ENCODE assay signal across 29 mouse cellular contexts in genomic region chr10:18394270-18394669, GRCm38 (mm10).
DNase-seq lines count a peak whose midpoint lies in the region; ATAC-seq and TF ChIP-seq lines count a peak whose summit lies in the region.
"Had no signal": no experiment of that assay in that cellular context is flagged by ENCODE, and none has a peak within 500 bp of the region (broad histone marks: within the 10 kb centered on the region; RNA-seq: fewer than 3 reads in every experiment).

No protein-coding gene starts in this region.

- DNase-seq in hindbrain, embryonic 10.5 days (ENCODE audit: low spot score), result no peak
- no peak for DNase-seq in hindbrain, embryonic 11.5 days (ENCODE audit: low spot score)
- DNase-seq in 416B (ENCODE audit: low read depth), result peak; percentile 55
- DNase-seq in MEL (ENCODE audit: low read depth, low spot score), result peak; percentile 10
- no peak for DNase-seq in midbrain, postnatal 0 days (ENCODE audit: low spot score)
- no peak for DNase-seq in thymus, postnatal 4 days
- DNase-seq: adrenal gland, postnatal 10 days; adrenal gland, postnatal 36 days; cerebellum, adult 11 months; cerebellum, adult 2 months; cerebellum, adult 9-11 months; cerebellum, postnatal 25 days; gastrocnemius, adult 2 months; gastrocnemius, postnatal 25 days; heart, adult 2 months; heart, postnatal 14 days; heart, postnatal 4 days had no signal

- TF ChIP-seq CTCF in MEL (IDR thresholded peaks at IDR 0.05 in 2 of 3, conservative IDR thresholded peaks at IDR 0.05 in 1 of 3; ENCODE audit: control insufficient read depth in 1 of 3, insufficient read depth in 1 of 3, low read depth in 2 of 3, low read length in 3 of 3, poor library complexity in 1 of 3, severe bottlenecking in 1 of 3), result no peak
- TF ChIP-seq CTCF in small intestine, adult 2 months (IDR thresholded peaks at IDR 0.05; ENCODE audit: extremely low read depth, insufficient read length, insufficient replicate concordance, low read depth, low read length), result no peak
- no peak for TF ChIP-seq CTCF in midbrain, postnatal 0 days (IDR thresholded peaks at IDR 0.05)

- no peak overlapping the region for H3K4me3 ChIP-seq in hindbrain, embryonic 10.5 days
- H3K4me3 ChIP-seq in hindbrain, embryonic 11.5 days (ENCODE audit: low read depth, low read length), result no peak overlapping the region
- peak overlapping the region; percentile 45 to 46 for H3K4me3 ChIP-seq in MEL (ENCODE audit: control insufficient read depth in 1 of 2, insufficient read depth in 1 of 2, low read depth in 2 of 2, low read length in 2 of 2)
- no peak overlapping the region for H3K4me3 ChIP-seq in small intestine, adult 2 months (ENCODE audit: low read depth, low read length)
- no peak overlapping the region for H3K4me3 ChIP-seq in midbrain, postnatal 0 days (ENCODE audit: low read depth, low read length)
- H3K4me3 ChIP-seq: embryonic facial prominence, embryonic 12.5 days; embryonic facial prominence, embryonic 15.5 days; gastrocnemius, adult 2 months; heart, adult 2 months; heart, embryonic 10.5 days; heart, embryonic 13.5 days; hindbrain, embryonic 13.5 days had no signal

- WGBS in hindbrain, embryonic 10.5 days, result 85% methylated on average over 7 of the region's 7 CpGs
- 84% methylated on average over 7 of the region's 7 CpGs for WGBS in hindbrain, embryonic 11.5 days
- WGBS in small intestine, adult 2 months, result 21% methylated on average over 7 of the region's 7 CpGs
- 88% methylated on average over 7 of the region's 7 CpGs for WGBS in midbrain, postnatal 0 days

- no peak for ATAC-seq in hindbrain, embryonic 11.5 days (ENCODE audit: low FRiP score)
- ATAC-seq in midbrain, postnatal 0 days (ENCODE audit: low FRiP score), result no peak
- ATAC-seq: CD4-positive, CD25-positive, alpha-beta regulatory T cell, adult 4 months; forebrain, embryonic 14.5 days; forebrain, postnatal 0 days; inflammation-experienced regulatory T-cells, adult 6 months; Patski had no signal

- H3K36me3 ChIP-seq in hindbrain, embryonic 10.5 days, result no peaks in the 10 kb centered on the region
- H3K36me3 ChIP-seq in hindbrain, embryonic 11.5 days (ENCODE audit: control insufficient read depth, insufficient read depth, low read length), result no peaks in the 10 kb centered on the region
- no peaks in the 10 kb centered on the region for H3K36me3 ChIP-seq in MEL (ENCODE audit: control insufficient read depth in 1 of 2, insufficient read depth in 2 of 2, low read length in 2 of 2)
- no peaks in the 10 kb centered on the region for H3K36me3 ChIP-seq in small intestine, adult 2 months (ENCODE audit: control insufficient read depth, insufficient read depth, low read length)
- H3K36me3 ChIP-seq in midbrain, postnatal 0 days (ENCODE audit: insufficient read depth, low read length), result no peaks in the 10 kb centered on the region
- H3K36me3 ChIP-seq: embryonic facial prominence, embryonic 12.5 days; embryonic facial prominence, embryonic 15.5 days; heart, embryonic 10.5 days; heart, embryonic 13.5 days; hindbrain, embryonic 13.5 days had no signal

- no peaks in the 10 kb centered on the region for H3K9me3 ChIP-seq in hindbrain, embryonic 10.5 days
- no peaks in the 10 kb centered on the region for H3K9me3 ChIP-seq in hindbrain, embryonic 11.5 days (ENCODE audit: control insufficient read depth, low read length)
- no peaks in the 10 kb centered on the region for H3K9me3 ChIP-seq in MEL (replicated peaks; ENCODE audit: insufficient read depth, low read length)
- no peaks in the 10 kb centered on the region for H3K9me3 ChIP-seq in midbrain, postnatal 0 days (ENCODE audit: low read length)
- H3K9me3 ChIP-seq: embryonic facial prominence, embryonic 12.5 days; embryonic facial prominence, embryonic 15.5 days; heart, embryonic 10.5 days; heart, embryonic 13.5 days; hindbrain, embryonic 13.5 days had no signal

- no peak overlapping the region for H3K4me2 ChIP-seq in hindbrain, embryonic 11.5 days (replicated peaks; ENCODE audit: low read depth, low read length)
- H3K4me2 ChIP-seq in midbrain, postnatal 0 days (ENCODE audit: low read depth, low read length, poor library complexity, severe bottlenecking), result no peak overlapping the region
- H3K4me2 ChIP-seq: embryonic facial prominence, embryonic 12.5 days; embryonic facial prominence, embryonic 15.5 days; heart, embryonic 13.5 days; hindbrain, embryonic 13.5 days had no signal

- H3K27me3 ChIP-seq in hindbrain, embryonic 10.5 days (ENCODE audit: insufficient read depth, poor library complexity, severe bottlenecking), result no peaks in the 10 kb centered on the region
- H3K27me3 ChIP-seq in hindbrain, embryonic 11.5 days (ENCODE audit: control insufficient read depth, insufficient read depth, low read length), result no peaks in the 10 kb centered on the region
- no peaks in the 10 kb centered on the region for H3K27me3 ChIP-seq in MEL (ENCODE audit: control insufficient read depth in 1 of 2, insufficient read depth in 2 of 2, low read length in 2 of 2)
- H3K27me3 ChIP-seq in small intestine, adult 2 months (ENCODE audit: control insufficient read depth, insufficient read depth, low read length), result no peaks in the 10 kb centered on the region
- H3K27me3 ChIP-seq in midbrain, postnatal 0 days (ENCODE audit: insufficient read depth, low read length), result no peaks in the 10 kb centered on the region
- H3K27me3 ChIP-seq: embryonic facial prominence, embryonic 12.5 days; embryonic facial prominence, embryonic 15.5 days; heart, embryonic 13.5 days; hindbrain, embryonic 13.5 days; Patski had no signal

- no peak for TF ChIP-seq POLR2A in MEL (IDR thresholded peaks at IDR 0.05; ENCODE audit: control insufficient read depth in 1 of 2, insufficient read depth in 1 of 2, low read depth in 1 of 2, low read length in 2 of 2, poor library complexity in 1 of 2)
- no peak for TF ChIP-seq POLR2A in small intestine, adult 2 months (IDR thresholded peaks at IDR 0.05; ENCODE audit: low read depth, low read length)

- H3K9ac ChIP-seq in hindbrain, embryonic 11.5 days (ENCODE audit: low read depth, low read length), result no peak overlapping the region
- peak overlapping the region; percentile 30 for H3K9ac ChIP-seq in MEL (ENCODE audit: control insufficient read depth, low read depth, low read length, poor library complexity, severe bottlenecking)
- H3K9ac ChIP-seq in midbrain, postnatal 0 days (replicated peaks; ENCODE audit: low read length, poor library complexity, severe bottlenecking), result no peak overlapping the region
- H3K9ac ChIP-seq: embryonic facial prominence, embryonic 12.5 days; embryonic facial prominence, embryonic 15.5 days; forebrain, postnatal 0 days; heart, embryonic 13.5 days; hindbrain, embryonic 13.5 days had no signal

- H3K27ac ChIP-seq in hindbrain, embryonic 10.5 days, result 0 out of 2 replicates have a peak overlapping the region, but pooled peaks have one; percentile 9
- no peak overlapping the region for H3K27ac ChIP-seq in hindbrain, embryonic 11.5 days (ENCODE audit: low read depth, low read length)
- H3K27ac ChIP-seq in MEL (ENCODE audit: control insufficient read depth, low read depth, low read length), result no peak overlapping the region
- peak overlapping the region; percentile 10; the same call in 1 of the 2 replicates for H3K27ac ChIP-seq in small intestine, adult 2 months (ENCODE audit: insufficient read depth, low read depth, low read length)
- H3K27ac ChIP-seq in midbrain, postnatal 0 days (ENCODE audit: low read depth, low read length), result no peak overlapping the region
- H3K27ac ChIP-seq: embryonic facial prominence, embryonic 12.5 days; embryonic facial prominence, embryonic 15.5 days; gastrocnemius, adult 2 months; heart, adult 2 months; heart, embryonic 10.5 days; heart, embryonic 13.5 days; hindbrain, embryonic 13.5 days; hindbrain, postnatal 0 days had no signal

- no peak for TF ChIP-seq EP300 in MEL (IDR thresholded peaks at IDR 0.05; ENCODE audit: low read depth in 1 of 2, low read length in 2 of 2)

- peaks cover 17% of the 10 kb centered on the region for H3K4me1 ChIP-seq in hindbrain, embryonic 10.5 days (replicated peaks)
- H3K4me1 ChIP-seq in hindbrain, embryonic 11.5 days (replicated peaks; ENCODE audit: control insufficient read depth, insufficient read depth, low read length), result no peaks in the 10 kb centered on the region
- no peaks in the 10 kb centered on the region for H3K4me1 ChIP-seq in MEL (ENCODE audit: control insufficient read depth in 1 of 2, insufficient read depth in 2 of 2, low read length in 2 of 2)
- H3K4me1 ChIP-seq in small intestine, adult 2 months (ENCODE audit: control insufficient read depth, insufficient read depth, insufficient read length, low read length), result no peaks in the 10 kb centered on the region
- no peaks in the 10 kb centered on the region for H3K4me1 ChIP-seq in midbrain, postnatal 0 days (ENCODE audit: insufficient read depth, low read length)
- H3K4me1 ChIP-seq: embryonic facial prominence, embryonic 12.5 days had no signal

- no peaks in the 10 kb centered on the region for H3K79me2 ChIP-seq in MEL (ENCODE audit: control insufficient read depth, insufficient read depth, low read length, poor library complexity)

- TF ChIP-seq RAD21 in MEL (IDR thresholded peaks at IDR 0.05; ENCODE audit: low read depth, low read length), result no peak

TF ChIP-seq in MEL, 35 proteins besides CTCF, POLR2A, EP300 and RAD21:
- TF ChIP-seq JUND (IDR thresholded peaks at IDR 0.05; ENCODE audit: low read depth, low read length) (no peak), ZMIZ1 (IDR thresholded peaks at IDR 0.05; ENCODE audit: low read depth, low read length) (no peak), NELFE (IDR thresholded peaks at IDR 0.05; ENCODE audit: low read depth, low read length) (no peak), MXI1 (IDR thresholded peaks at IDR 0.05; ENCODE audit: low read depth, low read length) (no peak), POLR2AphosphoS2 (IDR thresholded peaks at IDR 0.05; ENCODE audit: low read length) (no peak)

Comparison
In these comparisons a context has a peak if more than half of its experiments do, and no peak if none do; other contexts are left out.
1. H3K27ac ChIP-seq: peak in hindbrain, embryonic 10.5 days (single experiment) and small intestine, adult 2 months (single experiment); none in hindbrain, embryonic 11.5 days (single experiment), MEL (single experiment) and midbrain, postnatal 0 days (single experiment).
2. DNase-seq: peak in 416B (single experiment) and MEL (single experiment); none in hindbrain, embryonic 10.5 days (single experiment), hindbrain, embryonic 11.5 days (single experiment), midbrain, postnatal 0 days (single experiment) and thymus, postnatal 4 days (single experiment).
3. H3K4me3 ChIP-seq: peak in MEL (2 of 2); none in hindbrain, embryonic 10.5 days (single experiment), hindbrain, embryonic 11.5 days (single experiment), small intestine, adult 2 months (single experiment) and midbrain, postnatal 0 days (single experiment).